Mouse (Mus musculus) lung, adult 2 months (tissue): ENCODE measurements around the gene Ext2. TPM values are rescaled to one million over a fixed set of nuclear protein-coding genes. Genes with fewer than 3 reads are reported as not detected.

Experiments
- DNase-seq: peaks from one replicate; pipeline ENCODE4 v3.0.0; 2022
- H3K4me1 ChIP-seq: fragments of 200-500 bp; 2 replicates; pipeline ENCODE4 v1.6.1; 2011; ENCODE audit warnings: low read length; ENCODE audit not compliant: control insufficient read depth, insufficient read depth
- H3K4me3 ChIP-seq: fragments of 200-500 bp; replicated peaks from 2 replicates; pipeline ENCODE3; 2011; ENCODE audit warnings: low read depth, mild to moderate bottlenecking, control low read depth, low read length; ENCODE audit errors: extremely low read depth
- CTCF ChIP-seq: fragments of 200-500 bp; IDR thresholded peaks from 2 replicates; pipeline ENCODE4 v1.5.1; 2011; ENCODE audit warnings: mild to moderate bottlenecking, low read length, control low read depth; ENCODE audit not compliant: insufficient read depth
- POLR2A ChIP-seq: fragments of 200-500 bp; IDR thresholded peaks from 2 replicates; pipeline ENCODE4 v1.6.1; 2011; ENCODE audit warnings: low read depth, mild to moderate bottlenecking, control low read depth, low read length, borderline replicate concordance; ENCODE audit errors: extremely low read depth
- WGBS: fragments of 180-500 bp; shearing (Covaris S2); methylation state at CpG from one replicate; pipeline ENCODE4 v1.1.7; 2018; 5-methylcytosine and 5-hydroxymethylcytosine counted together
- polyA plus RNA-seq: library from polyadenylated mRNA; depleted of rRNA; stranded (reverse); fragments of >200 nt; gene quantifications from 2 replicates; pipeline ENCODE4 v1.2.3, GENCODE M21; 2012

Ext2 gene
- polyA plus RNA-seq, 1 experiment = 59.5 TPM

DNA sequence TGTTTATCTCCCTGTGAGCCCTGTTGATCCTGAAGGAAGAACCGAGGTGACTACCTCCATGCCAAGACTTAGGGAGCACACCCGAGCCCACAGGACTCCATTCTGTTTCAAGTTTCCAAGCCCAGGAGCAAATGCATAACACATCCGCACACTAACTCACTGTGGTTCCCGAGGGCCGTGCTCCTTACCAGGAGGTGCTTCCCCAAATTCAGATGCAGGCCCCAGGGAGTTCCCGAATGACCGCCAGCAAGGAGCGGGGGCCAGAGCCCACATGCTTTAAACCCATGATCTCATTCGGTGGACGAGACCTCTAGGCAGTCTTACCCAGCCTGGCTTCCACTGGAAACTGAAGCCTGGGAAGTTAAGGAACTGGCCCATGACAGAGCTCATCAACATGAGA, 41.8 kb downstream of the Ext2 start:
- TF ChIP-seq POLR2A = no peak
- no peak for TF ChIP-seq CTCF
- WGBS = 85% methylated on average over 10 of the region's 10 CpGs
- Histone ChIP-seq H3K4me3 (no peak overlapping the region), H3K4me1 (no peaks in the 10 kb centered on the region)
- no peak for DNase-seq

DNA sequence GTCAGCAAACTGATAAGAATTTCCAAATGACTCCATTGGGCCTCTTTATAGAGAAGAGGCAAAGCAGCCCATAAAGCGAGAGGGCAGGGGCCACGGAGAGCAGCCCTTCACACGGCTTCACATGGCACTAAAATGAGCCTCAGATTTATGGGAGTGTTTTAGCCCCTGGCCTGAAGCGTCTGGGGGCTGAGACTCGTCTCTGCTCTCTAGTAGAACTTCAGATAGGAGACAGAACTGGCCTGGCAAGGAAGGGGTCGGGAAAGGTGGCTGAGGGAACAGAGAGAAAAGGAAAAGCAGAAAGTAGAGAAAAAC, 42.5 kb downstream of the Ext2 start:
- Histone ChIP-seq H3K4me1 (no peaks in the 10 kb centered on the region), H3K4me3 (no peak overlapping the region)
- 67% methylated on average over 6 of the region's 6 CpGs for WGBS
- DNase-seq = no peak
- TF ChIP-seq CTCF (no peak), POLR2A (no peak)

DNA sequence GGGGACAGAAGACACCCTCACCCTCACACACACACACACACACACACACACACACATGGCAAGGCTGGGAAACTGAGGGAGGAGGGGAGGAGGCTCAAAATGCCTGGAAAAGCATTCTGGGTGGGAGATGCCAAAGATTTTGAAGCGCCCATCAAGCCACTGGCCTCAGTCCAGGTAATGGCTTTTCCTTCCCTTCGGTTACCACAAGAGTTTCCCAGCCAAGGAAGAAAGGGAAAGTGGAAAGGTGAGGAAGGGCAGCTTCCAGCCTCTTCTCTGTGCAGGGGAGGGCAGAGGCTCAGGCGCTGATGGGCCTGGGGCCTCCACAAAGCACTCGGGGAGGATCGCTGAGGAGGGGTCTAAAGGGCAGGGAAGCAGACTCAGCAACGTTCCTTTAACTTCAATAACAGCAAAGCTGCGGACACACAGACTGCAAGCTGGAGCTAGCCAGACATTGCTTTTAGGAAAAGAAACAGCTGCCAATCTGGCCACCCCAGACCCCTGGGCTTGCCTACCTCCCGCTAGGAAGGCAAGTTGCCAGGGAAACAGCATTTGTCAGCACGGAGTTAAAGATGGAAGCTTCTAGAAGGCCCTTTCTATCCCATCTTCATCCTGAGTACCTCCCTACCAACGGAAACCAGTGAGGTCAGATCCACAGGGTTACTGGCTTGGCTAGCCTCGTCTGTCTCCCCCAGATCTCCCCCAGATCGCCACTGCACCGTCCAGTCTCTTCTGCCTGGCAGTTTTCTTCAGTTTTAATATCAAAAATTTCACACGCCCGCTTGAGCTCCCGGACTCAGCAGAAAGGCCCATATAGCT, 43.1 kb downstream of the Ext2 start:
- TF ChIP-seq CTCF (no peak), POLR2A (no peak)
- no peak overlapping the region for H3K4me3 ChIP-seq
- 71% methylated on average over 16 of the region's 16 CpGs for WGBS
- no peaks in the 10 kb centered on the region for H3K4me1 ChIP-seq
- DNase-seq = no peak

DNA sequence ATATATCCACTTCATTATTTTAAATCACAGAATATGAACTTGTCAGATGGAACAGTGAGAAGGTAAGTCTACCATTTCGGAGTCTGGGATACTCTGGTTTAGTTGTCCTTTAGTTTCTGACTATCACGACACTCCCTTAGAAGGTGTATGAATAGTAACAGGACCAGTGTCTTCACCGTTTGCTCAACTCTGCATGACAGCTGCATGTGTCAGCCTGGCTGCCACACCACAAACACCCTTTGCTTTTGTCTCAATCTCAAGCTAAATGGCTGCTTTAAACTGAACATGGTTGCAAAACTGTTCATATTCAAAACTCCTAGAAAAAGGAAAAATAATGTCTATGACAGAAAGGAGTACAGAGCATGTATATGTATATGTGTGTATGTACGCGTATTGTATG, 43.8 kb downstream of the Ext2 start:
- no peak overlapping the region for H3K4me3 ChIP-seq
- DNase-seq = no peak
- H3K4me1 ChIP-seq = no peaks in the 10 kb centered on the region
- 88% methylated on average over 5 of the region's 5 CpGs for WGBS
- TF ChIP-seq CTCF (no peak), POLR2A (no peak)

GRCm38 (mm10) chr2:93777056-93777430, 45.3 kb downstream of the Ext2 start:
- WGBS = 70% methylated on average over 4 of the region's 4 CpGs
- no peak overlapping the region for H3K4me3 ChIP-seq
- DNase-seq = no peak
- no peaks in the 10 kb centered on the region; the same call in 1 of the 2 replicates for H3K4me1 ChIP-seq
- no peak for TF ChIP-seq POLR2A
- no peak for TF ChIP-seq CTCF

DNA sequence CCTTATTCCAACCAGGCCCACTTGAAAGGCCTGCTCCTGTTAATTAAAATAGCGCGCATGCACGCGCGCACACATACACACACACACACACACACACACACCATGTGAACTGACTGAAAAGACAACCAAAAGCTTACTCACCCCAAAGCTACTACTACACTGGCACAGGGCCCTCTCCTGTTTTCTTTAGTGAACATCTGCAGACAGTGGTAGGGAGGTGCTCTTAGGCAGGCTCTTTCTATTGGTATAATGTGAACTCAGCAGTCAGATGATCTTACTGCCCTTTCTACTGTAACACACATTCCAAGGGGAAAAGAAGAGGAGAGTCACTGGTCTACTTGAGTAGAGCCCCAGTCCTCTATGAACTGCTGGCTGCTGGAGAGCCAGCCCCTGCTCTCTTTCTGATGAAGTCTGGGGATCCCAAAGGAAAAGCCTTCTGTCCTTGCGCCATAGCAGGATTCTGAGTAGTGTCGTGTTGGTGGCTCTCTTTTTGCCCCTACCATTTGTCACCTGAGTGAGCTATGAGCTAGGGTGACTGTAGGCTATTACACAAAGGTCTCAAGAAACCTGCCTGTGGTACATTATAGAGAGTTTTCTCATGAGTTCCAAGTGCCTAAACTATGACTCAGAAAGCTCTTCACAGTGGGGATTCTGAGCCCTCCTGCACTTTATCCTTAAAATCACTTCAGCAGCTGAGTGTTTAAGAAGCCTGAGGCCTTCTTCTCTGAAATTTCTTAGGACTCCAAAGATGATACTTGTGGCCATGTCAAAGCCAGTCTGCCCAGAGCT, 45.9 kb downstream of the Ext2 start:
- DNase-seq = no peak
- Histone ChIP-seq H3K4me1 (no peaks in the 10 kb centered on the region; the same call in 1 of the 2 replicates), H3K4me3 (no peak overlapping the region)
- TF ChIP-seq CTCF (no peak), POLR2A (no peak)
- WGBS = 78% methylated on average over 7 of the region's 7 CpGs

GRCm38 (mm10) chr2:93775431-93775830, 46.9 kb downstream of the Ext2 start:
- no peak for TF ChIP-seq CTCF
- TF ChIP-seq POLR2A = no peak
- 41% methylated on average over 4 of the region's 4 CpGs for WGBS
- H3K4me3 ChIP-seq = no peak overlapping the region
- no peaks in the 10 kb centered on the region; the same call in 1 of the 2 replicates for H3K4me1 ChIP-seq
- DNase-seq = no peak

- H3K4me1 ChIP-seq = no peaks in the 10 kb centered on the region; the same call in 1 of the 2 replicates
- DNase-seq = no peak
- WGBS = 53% methylated on average over 5 of the region's 5 CpGs
- TF ChIP-seq POLR2A = no peak
- no peak for TF ChIP-seq CTCF
- H3K4me3 ChIP-seq = no peak overlapping the region
Measured at GRCm38 (mm10) chr2:93774946-93775345, 47.4 kb downstream of the Ext2 start.

- no peak for TF ChIP-seq CTCF
- TF ChIP-seq POLR2A = no peak
- WGBS = 58% methylated on average over 4 of the region's 4 CpGs
- no peak for DNase-seq
- H3K4me1 ChIP-seq = no peaks in the 10 kb centered on the region; the same call in 1 of the 2 replicates
- no peak overlapping the region for H3K4me3 ChIP-seq
Measured at GRCm38 (mm10) chr2:93772765-93773085, 49.6 kb downstream of the Ext2 start.

- no peak overlapping the region for H3K4me3 ChIP-seq
- WGBS = 48% methylated on average over 16 of the region's 16 CpGs
- no peak for DNase-seq
- H3K4me1 ChIP-seq = no peaks in the 10 kb centered on the region; the same call in 1 of the 2 replicates
- TF ChIP-seq POLR2A (no peak), CTCF (no peak)
Measured at GRCm38 (mm10) chr2:93772054-93772764, 50.2 kb downstream of the Ext2 start.

DNA sequence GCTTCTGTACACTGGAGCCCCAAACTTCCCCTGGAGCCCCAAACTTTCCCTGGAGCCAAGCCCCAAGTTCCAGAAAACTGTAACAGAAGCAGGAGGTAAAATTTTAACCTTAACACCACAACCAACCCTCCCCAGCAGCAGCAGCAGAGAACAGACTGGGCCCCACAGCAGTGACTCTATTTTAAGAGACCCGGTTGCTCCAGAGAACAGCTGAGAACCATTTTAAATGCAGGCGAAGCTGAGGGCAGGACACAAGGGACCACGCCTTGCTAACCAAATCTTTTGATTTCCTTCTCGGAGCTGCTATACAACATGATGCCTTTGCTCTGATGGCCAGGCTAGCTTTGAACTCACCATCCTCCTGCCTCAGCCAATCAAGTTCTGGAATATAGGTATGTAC, 51.5 kb downstream of the Ext2 start:
- WGBS = 76% methylated on average over 4 of the region's 4 CpGs
- TF ChIP-seq POLR2A (no peak), CTCF (no peak)
- no peak for DNase-seq
- H3K4me1 ChIP-seq = no peaks in the 10 kb centered on the region; the same call in 1 of the 2 replicates
- no peak overlapping the region for H3K4me3 ChIP-seq
